Mouse (Mus musculus): ENCODE measurements around the gene Hist2h3c2. TPM values are rescaled to one million over a fixed set of nuclear protein-coding genes. Genes with fewer than 3 reads are reported as not detected.
"Not testable (repeated sequence)": the region's sequence is repeated elsewhere in the genome, so short reads cannot be mapped to it uniquely, and the experiment has no call there.

Hist2h3c2 gene
- polyA plus RNA-seq (2015; fragmentation: Nextera tagmentation; extraction: Ambion mirVana): 1.3 and 2.5 TPM in 2 replicates

GRCm38 (mm10) chr3:96238954-96239793 is at the start of gene Hist2h3c2:
Gene Hist2h3c2, minus strand, starts transcription at chr3:96239127.
- peak within 1 kb of the TSS; percentile 48 for H3K4me2 ChIP-seq
- H3K9me3 ChIP-seq (replicated peaks); H3K36me3 ChIP-seq; H3K27me3 ChIP-seq (replicated peaks): not testable (repeated sequence)
- peaks cover 19% of the 10 kb centered on the region for H3K4me1 ChIP-seq
- WGBS: 0% methylated on average over 10 of the region's 68 CpGs
- 0 out of 2 replicates have a peak within 1 kb of the TSS, but pooled peaks have one; percentile 41 for H3K9ac ChIP-seq (replicated peaks)
- peak within 1 kb of the TSS; percentile 35 for H3K4me3 ChIP-seq (replicated peaks)
- H3K27ac ChIP-seq (replicated peaks): peak within 1 kb of the TSS; percentile 66; the same call in 1 of the 2 replicates
- peak; percentile 88 for ATAC-seq (ENCODE audit: low FRiP score)

GRCm38 (mm10) chr3:96287334-96287733 is 48.4 kb upstream of the Hist2h3c2 start:
- 94% methylated on average over 11 of the region's 11 CpGs for WGBS
- not testable (repeated sequence) for H3K9me3 ChIP-seq (replicated peaks); ATAC-seq (ENCODE audit: low FRiP score); H3K27ac ChIP-seq (replicated peaks); H3K4me1 ChIP-seq; H3K9ac ChIP-seq (replicated peaks); H3K36me3 ChIP-seq; H3K4me3 ChIP-seq (replicated peaks); H3K4me2 ChIP-seq
- peaks cover 22% of the 10 kb centered on the region for H3K27me3 ChIP-seq (replicated peaks)

GRCm38 (mm10) chr3:96284457-96284856 is 45.5 kb upstream of the Hist2h3c2 start:
- Histone ChIP-seq H3K27me3 (replicated peaks) (peaks cover 32% of the 10 kb centered on the region), H3K4me2 (peak overlapping the region; percentile 6; the same call in 1 of the 2 replicates), H3K4me1 (no peaks in the 10 kb centered on the region), H3K27ac (replicated peaks) (no peak overlapping the region), H3K4me3 (replicated peaks) (no peak overlapping the region), H3K36me3 (no peaks in the 10 kb centered on the region), H3K9me3 (replicated peaks) (no peaks in the 10 kb centered on the region), H3K9ac (replicated peaks) (no peak overlapping the region)
- WGBS: 24% methylated on average over 4 of the region's 4 CpGs
- no peak for ATAC-seq (ENCODE audit: low FRiP score)

GRCm38 (mm10) chr3:96280660-96281059 is 41.7 kb upstream of the Hist2h3c2 start:
- Histone ChIP-seq H3K9me3 (replicated peaks) (no peaks in the 10 kb centered on the region), H3K9ac (replicated peaks) (no peak overlapping the region), H3K36me3 (no peaks in the 10 kb centered on the region), H3K27ac (replicated peaks) (no peak overlapping the region), H3K4me3 (replicated peaks) (no peak overlapping the region), H3K4me1 (peaks cover 5% of the 10 kb centered on the region), H3K27me3 (replicated peaks) (peaks cover 32% of the 10 kb centered on the region), H3K4me2 (no peak overlapping the region)
- ATAC-seq (ENCODE audit: low FRiP score): no peak
- 60% methylated on average over 6 of the region's 6 CpGs for WGBS

- Histone ChIP-seq H3K4me1 (peaks cover 5% of the 10 kb centered on the region), H3K4me3 (replicated peaks) (peak overlapping the region; percentile 56), H3K36me3 (no peaks in the 10 kb centered on the region), H3K9ac (replicated peaks) (peak overlapping the region; percentile 56), H3K27me3 (replicated peaks) (peaks cover 13% of the 10 kb centered on the region), H3K9me3 (replicated peaks) (no peaks in the 10 kb centered on the region), H3K27ac (replicated peaks) (peak overlapping the region; percentile 94), H3K4me2 (peak overlapping the region; percentile 68)
- ATAC-seq (ENCODE audit: low FRiP score): peak; percentile 98
- under 1% methylated on average over 49 of the region's 49 CpGs for WGBS
These were observed 39.1 kb upstream of the Hist2h3c2 start for GRCm38 (mm10) chr3:96277800-96278624.

- H3K4me2 ChIP-seq: peak overlapping the region; percentile 68
- no peaks in the 10 kb centered on the region for H3K36me3 ChIP-seq
- 17% methylated on average over 8 of the region's 8 CpGs for WGBS
- H3K4me3 ChIP-seq (replicated peaks): peak overlapping the region; percentile 56
- peak overlapping the region; percentile 71; the same call in 1 of the 2 replicates for H3K27ac ChIP-seq (replicated peaks)
- no peaks in the 10 kb centered on the region for H3K9me3 ChIP-seq (replicated peaks)
- peak overlapping the region; percentile 56 for H3K9ac ChIP-seq (replicated peaks)
- peaks cover 10% of the 10 kb centered on the region; the same call in 1 of the 2 replicates for H3K27me3 ChIP-seq (replicated peaks)
- ATAC-seq (ENCODE audit: low FRiP score): peak; percentile 34
- H3K4me1 ChIP-seq: peaks cover 5% of the 10 kb centered on the region
These were observed 38.5 kb upstream of the Hist2h3c2 start for GRCm38 (mm10) chr3:96277428-96277799.

GRCm38 (mm10) chr3:96273591-96274465 is 34.9 kb upstream of the Hist2h3c2 start:
- no peaks in the 10 kb centered on the region for H3K36me3 ChIP-seq
- no peak overlapping the region for H3K9ac ChIP-seq (replicated peaks)
- no peak overlapping the region for H3K27ac ChIP-seq (replicated peaks)
- ATAC-seq (ENCODE audit: low FRiP score): no peak
- H3K4me1 ChIP-seq: peaks cover 8% of the 10 kb centered on the region
- WGBS: 90% methylated on average over 17 of the region's 17 CpGs
- H3K4me2 ChIP-seq: no peak overlapping the region
- H3K9me3 ChIP-seq (replicated peaks): no peaks in the 10 kb centered on the region
- no peaks in the 10 kb centered on the region for H3K27me3 ChIP-seq (replicated peaks)
- no peak overlapping the region for H3K4me3 ChIP-seq (replicated peaks)

- Histone ChIP-seq H3K4me1 (peaks cover 12% of the 10 kb centered on the region), H3K9ac (replicated peaks) (peak within 1 kb of the TSS; percentile 77), H3K27ac (replicated peaks) (peak within 1 kb of the TSS; percentile 96), H3K27me3 (replicated peaks) (no peaks in the 10 kb centered on the region), H3K4me3 (replicated peaks) (peak within 1 kb of the TSS; percentile 53), H3K9me3 (replicated peaks) (no peaks in the 10 kb centered on the region), H3K36me3 (no peaks in the 10 kb centered on the region), H3K4me2 (peak within 1 kb of the TSS; percentile 84)
- WGBS: under 1% methylated on average over 45 of the region's 45 CpGs
- peak; percentile 96 for ATAC-seq (ENCODE audit: low FRiP score)
These were observed 30.9 kb upstream of the Hist2h3c2 start, which contains the start of gene Hist2h2bb for GRCm38 (mm10) chr3:96269511-96270474. Gene Hist2h2bb, plus strand, starts transcription at chr3:96269752.

GRCm38 (mm10) chr3:96268776-96269378 is 29.9 kb upstream of the Hist2h3c2 start:
- H3K4me1 ChIP-seq: peaks cover 19% of the 10 kb centered on the region
- H3K9ac ChIP-seq (replicated peaks): peak overlapping the region; percentile 48
- peak overlapping the region; percentile 84 for H3K4me2 ChIP-seq
- not testable (repeated sequence) for H3K9me3 ChIP-seq (replicated peaks); H3K27me3 ChIP-seq (replicated peaks); H3K36me3 ChIP-seq
- peak overlapping the region; percentile 53 for H3K4me3 ChIP-seq (replicated peaks)
- peak overlapping the region; percentile 96 for H3K27ac ChIP-seq (replicated peaks)
- under 1% methylated on average over 12 of the region's 44 CpGs for WGBS
- peak; percentile 53 for ATAC-seq (ENCODE audit: low FRiP score)

All from neural tube, embryonic 15.5 days (tissue).